Mouse (Mus musculus): Measurements from ENCODE around the gene Ntng2.

- no peak for TF ChIP-seq POLR2A (IDR thresholded peaks at IDR 0.05; ENCODE audit: low read depth, low read length)
- no peak for TF ChIP-seq CTCF (IDR thresholded peaks at IDR 0.05; ENCODE audit: extremely low read depth, insufficient read length, insufficient replicate concordance, low read depth, low read length)
These were observed 62.4 kb downstream of the Ntng2 start for GRCm38 (mm10) chr2:29190392-29190791.
